Mouse (Mus musculus) stomach, postnatal 0 days (tissue): ENCODE measurements around the gene Gabarapl1. TPM values are rescaled to one million over a fixed set of nuclear protein-coding genes. Genes with fewer than 3 reads are reported as not detected.

Source experiments
- ATAC-seq: fragments of 200-750 bp; cut with Nextera tagmentation; 2 replicates; pipeline ENCODE4 v1.8.0; 2017; ENCODE audit not compliant: low FRiP score, low TSS enrichment
- DNase-seq: peaks from one replicate; pipeline ENCODE4 v3.0.0-alpha.2; 2016; ENCODE audit warnings: low spot score
- H3K27ac ChIP-seq: fragments of 300-500 bp; sonication (generic); replicated peaks from 2 replicates; pipeline ENCODE4 v1.5.1; 2014; ENCODE audit warnings: mild to moderate bottlenecking, control low read depth
- H3K27me3 ChIP-seq: fragments of 300-500 bp; sonication (generic); 2 replicates; pipeline ENCODE4 v1.6.1; 2014; ENCODE audit warnings: low read length; ENCODE audit not compliant: control insufficient read depth, insufficient read depth
- H3K36me3 ChIP-seq: fragments of 300-500 bp; sonication (generic); 2 replicates; pipeline ENCODE4 v1.6.1; 2014; ENCODE audit warnings: low read length, mixed read lengths; ENCODE audit not compliant: control insufficient read depth, insufficient read depth
- H3K4me1 ChIP-seq: fragments of 300-500 bp; sonication (generic); replicated peaks from 2 replicates; pipeline ENCODE4 v1.6.1; 2014; ENCODE audit warnings: antibody characterized with exemption; ENCODE audit not compliant: control insufficient read depth, insufficient read depth
- H3K4me2 ChIP-seq: fragments of 300-500 bp; sonication (generic); replicated peaks from 2 replicates; pipeline ENCODE4 v1.6.1; 2014; ENCODE audit warnings: low read depth, mild to moderate bottlenecking, control low read depth, moderate library complexity
- H3K4me3 ChIP-seq: fragments of 300-500 bp; sonication (generic); 2 replicates; pipeline ENCODE4 v1.5.1; 2014; ENCODE audit warnings: low read depth, low read length, control low read depth
- H3K9ac ChIP-seq: fragments of 300-500 bp; sonication (generic); 2 replicates; pipeline ENCODE4 v1.6.1; 2014; ENCODE audit warnings: mild to moderate bottlenecking, low read length, control low read depth, mixed read lengths
- H3K9me3 ChIP-seq: fragments of 300-500 bp; sonication (generic); 2 replicates; pipeline ENCODE4 v1.6.1; 2016; ENCODE audit warnings: low read length; ENCODE audit not compliant: control insufficient read depth
- CTCF ChIP-seq: IDR thresholded peaks from 2 replicates; pipeline ENCODE4 v1.5.1; 2016; ENCODE audit warnings: antibody characterized with exemption, low read depth, mild to moderate bottlenecking, moderate library complexity
- EP300 ChIP-seq: optimal IDR thresholded peaks from 2 replicates; pipeline ENCODE3; 2016; ENCODE audit warnings: antibody characterized with exemption
- WGBS: fragments of 180-500 bp; shearing (Covaris S2); extraction: QIAGEN DNeasy Blood & Tissue Kit; methylation state at CpG from one replicate; pipeline ENCODE4 v1.1.7; 2014; 5-methylcytosine and 5-hydroxymethylcytosine counted together
- polyA plus RNA-seq: library from polyadenylated mRNA; unstranded; fragments of >200 nt; fragmentation: Nextera tagmentation; extraction: Ambion mirVana; gene quantifications from 2 replicates; pipeline ENCODE4 v1.2.1, GENCODE M21; 2015

The Gabarapl1 gene
- polyA plus RNA-seq, 1 experiment from 2014 or later, result 46.8 TPM

GRCm38 (mm10) chr6:129581896-129582295, 48.9 kb downstream of the Gabarapl1 start:
- no peaks in the 10 kb centered on the region for H3K4me1 ChIP-seq
- WGBS, result 69% methylated on average over 4 of the region's 4 CpGs
- TF ChIP-seq CTCF, result no peak

GRCm38 (mm10) chr6:129583014-129583413, 50.1 kb downstream of the Gabarapl1 start:
- Histone ChIP-seq H3K27ac (no peak overlapping the region), H3K9me3 (no peaks in the 10 kb centered on the region), H3K36me3 (no peaks in the 10 kb centered on the region), H3K27me3 (no peaks in the 10 kb centered on the region), H3K4me1 (no peaks in the 10 kb centered on the region), H3K4me2 (no peak overlapping the region), H3K9ac (no peak overlapping the region), H3K4me3 (no peak overlapping the region)
- DNase-seq (no peak), ATAC-seq (no peak)
- TF ChIP-seq EP300 (no peak), CTCF (no peak)
- WGBS, result 81% methylated on average over 3 of the region's 3 CpGs

More at GRCm38 (mm10) chr6:129581896-129582295, 48.9 kb downstream of the Gabarapl1 start:
- Histone ChIP-seq H3K27ac (no peak overlapping the region), H3K27me3 (no peaks in the 10 kb centered on the region), H3K9me3 (no peaks in the 10 kb centered on the region), H3K4me2 (no peak overlapping the region), H3K4me3 (no peak overlapping the region), H3K36me3 (no peaks in the 10 kb centered on the region), H3K9ac (no peak overlapping the region)
- DNase-seq (no peak), ATAC-seq (no peak)

GRCm38 (mm10) chr6:129591508-129591907, 58.5 kb downstream of the Gabarapl1 start, which contains the start of gene Klrd1:
Klrd1 (plus strand) TSS chr6:129591782.
- ATAC-seq, result no peak
- Histone ChIP-seq H3K4me3 (no peak within 1 kb of the TSS), H3K27ac (no peak within 1 kb of the TSS), H3K9ac (no peak within 1 kb of the TSS), H3K4me1 (no peaks in the 10 kb centered on the region), H3K9me3 (no peaks in the 10 kb centered on the region), H3K36me3 (no peaks in the 10 kb centered on the region), H3K4me2 (no peak within 1 kb of the TSS), H3K27me3 (no peaks in the 10 kb centered on the region)
- 74% methylated on average over 3 of the region's 3 CpGs for WGBS
- TF ChIP-seq CTCF (no peak), EP300 (no peak)
- no peak for DNase-seq

Other genes with a start within 250 kb of the Gabarapl1 start
- gene 4922502D21Rik, start 201.4 kb upstream of the Gabarapl1 start, polyA plus RNA-seq, result not detected in 2 replicates
- gene Clec12a, start 190.5 kb upstream of the Gabarapl1 start, polyA plus RNA-seq, result 0.40 and 0.61 TPM in 2 replicates
- gene Clec12b, start 147.3 kb upstream of the Gabarapl1 start, polyA plus RNA-seq, result 0.07 TPM in 1 of 2 replicates, not detected in the other
- gene Clec1b, start 135.9 kb upstream of the Gabarapl1 start, polyA plus RNA-seq, result 0.08 and 0.18 TPM in 2 replicates
- gene Clec9a, start 124.3 kb upstream of the Gabarapl1 start, polyA plus RNA-seq, result 0.05 and 0.08 TPM in 2 replicates
- 0.85 and 1.2 TPM in 2 replicates for gene Clec1a, start 81.2 kb upstream of the Gabarapl1 start, polyA plus RNA-seq
- gene Olr1, start 26.0 kb upstream of the Gabarapl1 start, polyA plus RNA-seq, result 0.08 and 0.22 TPM in 2 replicates
- 0.04 and 0.11 TPM in 2 replicates for gene Tmem52b, start 20.6 kb upstream of the Gabarapl1 start, polyA plus RNA-seq
- gene Klre1, start 44.7 kb downstream of the Gabarapl1 start, polyA plus RNA-seq, result not detected in 2 replicates
- 0.27 and 0.53 TPM in 2 replicates for gene Klrd1, start 58.6 kb downstream of the Gabarapl1 start, polyA plus RNA-seq
- 0.15 and 0.21 TPM in 2 replicates for gene Klrk1, start 90.7 kb downstream of the Gabarapl1 start, polyA plus RNA-seq
- gene Klrc3, start 110.2 kb downstream of the Gabarapl1 start, polyA plus RNA-seq, result not detected in 2 replicates
- not detected in 2 replicates for gene Klrc2, start 127.5 kb downstream of the Gabarapl1 start, polyA plus RNA-seq
- gene Klrc1, start 145.8 kb downstream of the Gabarapl1 start, polyA plus RNA-seq, result 0.08 and 0.19 TPM in 2 replicates
- not detected in 2 replicates for gene Klri1, start 184.0 kb downstream of the Gabarapl1 start, polyA plus RNA-seq
- gene Klri2, start 207.3 kb downstream of the Gabarapl1 start, polyA plus RNA-seq, result not detected in 2 replicates